Mouse (Mus musculus) bone marrow, adult 2 months (tissue): ENCODE data around the gene Hfe2.
"Not testable (repeated sequence)": the region's sequence is repeated elsewhere in the genome, so short reads cannot be mapped to it uniquely, and the experiment has no call there.

ENCODE experiments used
- CTCF ChIP-seq: fragments of 200-500 bp; IDR thresholded peaks from 2 replicates; pipeline ENCODE4 v1.5.1; 2011; ENCODE audit warnings: low read length, control low read depth; ENCODE audit not compliant: control insufficient read depth, insufficient read depth
- POLR2A ChIP-seq: fragments of 200-500 bp; IDR thresholded peaks from 2 replicates; pipeline ENCODE4 v1.6.1; 2011; ENCODE audit warnings: low read depth, mild to moderate bottlenecking, control low read depth, low read length, borderline replicate concordance; ENCODE audit not compliant: control insufficient read depth

GRCm38 (mm10) chr3:96489636-96490035, 35.3 kb upstream of the Hfe2 start:
- not testable (repeated sequence) for TF ChIP-seq POLR2A, CTCF
